Mouse (Mus musculus) right cerebral cortex, postnatal 14 days (tissue): ENCODE data around the gene Hrh2.

ENCODE experiments used
- DNase-seq: peaks from one replicate; pipeline ENCODE4 v3.0.0; 2022

The Hrh2 gene

GRCm38 (mm10) chr13:54192021-54192481, at the start of gene Hrh2:
Gene Hrh2, plus strand, starts transcription at chr13:54192129.
- peak; percentile 67 for DNase-seq

GRCm38 (mm10) chr13:54143788-54144187, 48.1 kb upstream of the Hrh2 start:
- no peak for DNase-seq

- DNase-seq: no peak
Measured at GRCm38 (mm10) chr13:54144624-54145023, 47.3 kb upstream of the Hrh2 start.

GRCm38 (mm10) chr13:54147328-54147727, 44.6 kb upstream of the Hrh2 start:
- no peak for DNase-seq

GRCm38 (mm10) chr13:54152421-54152820, 39.5 kb upstream of the Hrh2 start:
- DNase-seq: no peak

GRCm38 (mm10) chr13:54152911-54153310, 39.0 kb upstream of the Hrh2 start:
- no peak for DNase-seq

GRCm38 (mm10) chr13:54153672-54154218, 38.2 kb upstream of the Hrh2 start:
- no peak for DNase-seq

- no peak for DNase-seq
Measured at GRCm38 (mm10) chr13:54155822-54156221, 36.1 kb upstream of the Hrh2 start.

- DNase-seq: no peak
Measured at GRCm38 (mm10) chr13:54159256-54159655, 32.7 kb upstream of the Hrh2 start.

GRCm38 (mm10) chr13:54159756-54160155, 32.2 kb upstream of the Hrh2 start:
- DNase-seq: no peak

GRCm38 (mm10) chr13:54160546-54160945, 31.4 kb upstream of the Hrh2 start:
- no peak for DNase-seq

GRCm38 (mm10) chr13:54161514-54161913, 30.4 kb upstream of the Hrh2 start:
- no peak for DNase-seq

GRCm38 (mm10) chr13:54163363-54163762, 28.6 kb upstream of the Hrh2 start:
- DNase-seq: no peak

GRCm38 (mm10) chr13:54164462-54164861, 27.5 kb upstream of the Hrh2 start:
- no peak for DNase-seq

- no peak for DNase-seq
Measured at GRCm38 (mm10) chr13:54165066-54165465, 26.9 kb upstream of the Hrh2 start.

GRCm38 (mm10) chr13:54165765-54166164, 26.2 kb upstream of the Hrh2 start:
- no peak for DNase-seq

- DNase-seq: no peak
Measured at GRCm38 (mm10) chr13:54167036-54167435, 24.9 kb upstream of the Hrh2 start.

- no peak for DNase-seq
Measured at GRCm38 (mm10) chr13:54168675-54169074, 23.3 kb upstream of the Hrh2 start.

- no peak for DNase-seq
Measured at GRCm38 (mm10) chr13:54170288-54170687, 21.6 kb upstream of the Hrh2 start.

- DNase-seq: no peak
Measured at GRCm38 (mm10) chr13:54171346-54171745, 20.6 kb upstream of the Hrh2 start.

- no peak for DNase-seq
Measured at GRCm38 (mm10) chr13:54171761-54172160, 20.2 kb upstream of the Hrh2 start.

GRCm38 (mm10) chr13:54173941-54174340, 18.0 kb upstream of the Hrh2 start:
- no peak for DNase-seq

GRCm38 (mm10) chr13:54174703-54175102, 17.2 kb upstream of the Hrh2 start:
- DNase-seq: no peak

- DNase-seq: no peak
Measured at GRCm38 (mm10) chr13:54175426-54175825, 16.5 kb upstream of the Hrh2 start.

GRCm38 (mm10) chr13:54176406-54177020, 15.4 kb upstream of the Hrh2 start:
- no peak for DNase-seq
